Mouse (Mus musculus) lung, postnatal 25 days (tissue): ENCODE measurements around the gene Slc22a23.
A peak's percentile ranks its signal among the peaks of the same experiment; 100 is the strongest.

Experiments used
- DNase-seq: peaks from one replicate; pipeline ENCODE4 v3.0.0; 2022; ENCODE audit warnings: low spot score

Slc22a23 gene

DNA sequence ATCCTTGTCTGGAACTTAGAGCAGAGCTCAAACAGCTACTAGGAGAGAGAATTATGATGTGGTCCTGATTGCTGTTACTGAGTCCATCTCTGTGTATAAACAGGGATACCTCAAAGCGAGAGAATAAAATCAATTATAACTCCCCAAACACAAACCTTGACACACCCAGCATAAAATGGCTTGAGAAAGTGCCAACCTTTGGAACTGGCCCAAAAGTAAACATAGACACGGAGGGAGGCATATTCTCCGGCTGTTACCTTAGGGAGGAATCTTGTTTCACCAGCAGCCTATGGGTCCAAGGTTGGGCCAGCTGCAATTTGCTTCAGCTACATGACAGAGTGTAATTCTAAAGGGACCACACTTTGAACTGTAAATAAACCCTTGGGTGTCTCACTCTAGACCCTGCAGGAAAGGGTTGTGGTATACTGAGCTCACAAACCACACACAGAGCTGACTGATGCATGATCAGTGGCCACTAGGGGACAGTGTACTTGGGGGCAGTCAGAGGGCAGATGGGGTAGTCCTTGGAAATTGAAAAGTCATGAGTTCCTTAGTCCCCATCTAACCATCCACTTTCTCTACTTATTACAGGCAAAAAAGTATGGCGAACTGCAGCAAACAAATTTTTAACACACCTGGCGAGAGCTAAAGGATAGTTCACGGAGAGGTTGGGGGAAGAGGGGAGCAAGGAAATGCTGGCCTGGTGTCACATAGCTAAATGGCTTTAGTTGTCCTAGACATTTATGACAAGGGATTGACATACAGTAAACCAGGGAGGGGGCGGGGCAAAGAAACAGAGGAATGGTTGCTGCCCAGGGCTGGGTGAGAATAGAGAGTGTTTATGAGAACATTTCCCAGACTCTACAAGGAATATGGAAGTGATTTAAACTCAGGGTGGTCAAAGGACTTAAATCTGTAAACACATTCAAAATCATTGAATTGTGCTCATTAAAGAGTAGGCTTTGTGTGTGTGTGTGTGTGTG lies 45.3 kb downstream of the Slc22a23 start:
- DNase-seq, result no peak

DNA sequence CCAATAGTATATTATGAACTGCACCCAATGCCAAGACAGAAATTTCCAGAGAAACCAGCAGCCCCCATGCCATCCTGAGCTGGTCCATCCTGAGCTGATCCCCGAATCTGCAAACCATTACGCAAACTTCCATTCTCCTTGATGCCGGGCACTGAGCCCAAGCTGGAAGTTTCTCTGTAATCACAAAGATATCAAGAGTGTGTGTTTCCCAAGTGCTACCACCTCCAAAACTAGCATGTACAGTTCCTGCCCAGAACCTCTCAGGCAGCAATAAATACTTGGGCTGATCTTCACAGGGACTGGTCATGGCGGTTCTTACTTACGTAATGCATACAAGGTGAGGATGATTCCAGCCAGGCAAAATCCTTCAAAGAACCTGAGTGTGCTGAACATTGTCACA lies 46.3 kb downstream of the Slc22a23 start:
- peak; percentile 82 for DNase-seq

DNA sequence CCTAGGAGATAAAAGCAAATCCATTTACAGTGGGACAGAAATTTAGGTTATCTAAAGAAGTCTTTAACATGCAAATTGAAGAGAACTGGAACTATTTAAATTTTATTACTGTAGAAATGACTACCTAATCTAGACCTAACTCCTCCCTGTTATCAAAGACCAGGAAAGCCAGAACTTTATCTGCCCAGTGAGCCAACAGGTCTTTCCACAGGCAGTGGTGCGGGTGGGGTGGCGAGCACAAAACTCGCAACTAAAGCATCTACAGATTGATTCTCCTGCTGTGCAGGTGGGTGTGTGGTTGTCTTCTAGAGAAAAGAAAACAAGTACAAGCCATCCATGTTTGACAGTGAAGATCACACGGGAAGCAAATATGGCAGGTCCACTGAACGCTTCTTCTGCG lies 46.9 kb downstream of the Slc22a23 start:
- DNase-seq, result no peak

DNA sequence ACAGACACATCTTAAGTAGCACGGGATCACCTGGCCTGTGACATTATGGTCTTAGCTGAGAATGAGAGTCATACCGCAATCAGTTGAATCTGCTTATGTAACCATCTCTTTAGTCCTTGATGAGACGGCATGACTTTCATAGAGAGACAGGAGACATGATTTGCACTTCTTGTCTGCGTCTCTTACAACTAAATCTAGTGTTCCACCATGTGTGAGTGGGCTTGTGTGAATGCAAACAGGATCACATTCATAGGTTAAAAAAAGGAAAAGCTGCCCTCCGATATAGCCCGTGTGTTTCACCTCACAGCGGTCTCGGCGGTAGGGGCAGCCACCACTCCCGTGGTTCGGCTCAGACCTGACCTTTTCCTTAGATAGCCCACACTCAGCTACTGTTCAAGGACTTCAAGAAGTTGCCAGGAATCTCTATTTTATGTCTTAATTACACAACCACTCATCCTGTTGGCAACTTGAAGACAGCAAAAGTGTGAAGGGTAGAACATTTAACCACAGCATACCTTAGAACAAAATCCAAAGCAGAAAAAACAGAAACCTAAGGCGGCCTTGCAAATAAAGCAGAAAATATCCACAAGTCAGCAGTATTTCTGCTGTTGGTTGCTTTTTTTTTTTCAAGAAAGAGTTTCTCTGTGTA lies 49.1 kb downstream of the Slc22a23 start:
- no peak for DNase-seq

DNA sequence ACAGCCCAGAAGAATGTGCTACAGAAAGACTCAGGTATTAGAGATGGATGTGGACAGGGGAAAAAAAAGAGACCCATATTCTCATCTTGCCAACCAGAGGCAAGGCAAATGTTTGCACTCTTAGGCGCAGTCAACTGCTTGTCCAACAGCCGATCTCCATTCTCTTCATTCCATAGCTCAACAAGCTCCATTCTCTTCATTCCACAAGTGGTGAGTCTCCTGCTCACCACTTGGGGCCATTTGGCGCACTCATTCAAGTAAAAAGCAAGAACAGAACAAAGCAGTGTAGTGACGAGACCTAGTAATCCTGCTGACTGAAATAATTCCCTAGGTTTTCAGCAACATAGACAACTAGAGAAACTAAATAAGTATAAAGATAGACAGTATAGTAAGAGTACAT lies 50.8 kb downstream of the Slc22a23 start:
- peak; percentile 74 for DNase-seq

DNA sequence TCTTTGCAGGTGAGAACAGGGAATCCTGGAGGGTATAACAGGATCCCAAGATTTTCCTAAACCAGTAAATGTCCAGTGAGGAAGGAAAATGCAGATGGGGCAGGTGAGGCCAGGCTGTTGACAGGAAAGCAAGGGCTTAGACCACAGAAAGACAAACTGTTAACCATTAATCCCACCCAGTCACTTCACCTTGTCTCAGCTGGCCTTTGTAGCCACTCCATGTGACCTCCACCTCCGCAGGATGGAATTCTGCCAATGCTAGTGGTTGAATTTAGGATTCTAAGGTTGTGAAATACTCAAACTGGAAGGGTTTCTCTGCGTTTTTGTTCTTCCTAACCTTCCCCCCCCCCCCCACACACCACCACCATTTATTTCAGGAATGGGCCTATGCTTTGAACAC lies 52.9 kb downstream of the Slc22a23 start:
- DNase-seq, result peak; percentile 66

DNA sequence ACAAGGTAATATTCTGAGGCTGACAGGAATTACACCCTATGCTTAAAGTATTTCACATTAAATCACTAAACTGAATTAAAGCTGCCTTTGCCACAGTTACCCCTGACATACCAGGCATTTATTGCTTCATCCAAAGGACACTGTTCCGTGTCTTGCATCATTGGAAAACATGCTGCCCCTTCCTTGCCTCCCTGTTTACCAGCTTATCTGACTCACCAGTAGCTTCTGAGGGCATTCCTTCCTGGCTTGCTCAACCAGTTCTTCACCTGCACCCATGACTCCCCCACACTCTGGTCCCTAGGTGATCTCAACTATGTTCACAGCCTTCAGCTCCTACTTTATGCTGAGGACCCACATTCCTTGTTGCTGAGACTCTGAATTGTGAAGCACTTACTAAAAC lies 54.6 kb downstream of the Slc22a23 start:
- peak; percentile 57 for DNase-seq

DNA sequence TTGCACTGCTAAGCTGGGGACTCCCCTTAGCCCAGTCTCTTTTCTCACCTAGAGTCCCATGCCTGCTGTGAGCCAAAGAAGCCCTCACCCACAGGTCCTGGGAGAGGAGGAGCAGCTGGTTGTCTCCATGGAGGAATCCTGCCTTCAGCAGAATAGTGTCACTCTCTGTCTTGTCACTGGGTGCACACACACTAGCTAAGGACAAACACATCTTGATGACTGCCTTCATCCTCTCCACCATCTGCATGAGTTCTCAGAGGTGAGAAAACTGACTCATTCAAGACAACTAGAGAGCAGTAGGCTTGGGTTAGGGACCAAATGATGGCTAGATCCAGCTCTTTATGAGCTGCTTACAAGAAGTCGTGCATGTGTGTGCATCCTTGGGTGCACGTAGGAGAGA lies 55.4 kb downstream of the Slc22a23 start:
- no peak for DNase-seq

DNA sequence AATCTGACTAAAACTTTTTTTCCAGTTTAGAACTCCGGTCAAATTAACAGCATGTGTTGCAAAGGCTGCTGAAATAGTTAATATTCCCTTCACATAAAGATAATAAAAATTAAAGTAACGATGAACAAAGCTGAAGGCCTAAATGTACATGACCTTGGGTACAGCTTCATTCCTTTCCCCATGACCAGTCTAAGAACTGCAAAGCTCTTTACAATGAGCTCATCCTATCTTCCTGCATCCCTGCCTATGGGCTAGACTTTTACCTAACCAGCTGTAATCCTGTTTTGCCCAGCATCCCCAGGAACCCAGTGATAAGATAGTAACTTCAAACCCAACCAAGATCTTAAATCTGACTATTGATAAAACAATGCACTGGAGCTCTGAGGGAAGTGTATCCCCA lies 56.9 kb downstream of the Slc22a23 start:
- no peak for DNase-seq

DNA sequence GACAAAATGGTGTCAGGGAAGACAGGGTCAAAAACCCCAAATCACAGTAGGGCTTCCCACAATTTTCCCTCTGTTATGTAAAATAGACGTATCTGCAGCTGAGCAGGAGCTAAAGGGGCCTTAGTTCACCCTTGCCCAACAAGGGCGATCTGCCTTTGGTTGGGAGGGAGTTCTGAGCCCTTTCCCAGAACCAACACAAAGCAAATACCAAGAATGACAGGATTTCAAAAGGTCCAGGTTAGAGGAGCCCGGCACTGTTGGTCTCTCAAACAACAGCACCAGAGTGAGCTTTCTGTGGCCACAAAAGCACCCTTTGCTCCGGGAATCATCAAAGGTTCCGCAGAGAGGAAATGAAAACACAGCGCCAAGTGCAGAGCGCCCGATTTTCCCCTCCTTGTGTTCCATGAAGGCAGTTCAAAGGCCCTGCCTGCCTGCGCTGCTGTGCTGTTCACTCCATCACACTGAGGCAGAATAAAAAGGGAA lies 57.3 kb downstream of the Slc22a23 start:
- DNase-seq, result no peak

DNA sequence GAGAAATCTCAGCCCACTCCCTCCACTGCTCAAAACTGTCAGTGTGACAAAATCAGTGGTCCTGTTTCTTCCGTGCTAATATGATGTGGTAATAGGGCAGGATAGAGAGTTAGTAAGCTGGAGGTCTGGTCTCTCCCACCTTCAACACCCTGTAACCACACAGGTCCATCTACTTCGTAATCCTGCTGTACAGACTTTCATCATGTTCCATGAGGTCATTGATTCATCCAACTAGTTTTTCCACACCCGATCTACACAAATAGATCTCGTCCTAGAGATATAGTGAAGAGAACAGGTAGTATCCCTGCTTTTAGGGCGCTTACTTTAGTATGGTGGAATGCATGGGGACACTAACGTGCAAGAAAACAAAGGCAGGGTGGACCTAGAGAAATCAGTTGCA lies 63.6 kb downstream of the Slc22a23 start:
- DNase-seq, result no peak

DNA sequence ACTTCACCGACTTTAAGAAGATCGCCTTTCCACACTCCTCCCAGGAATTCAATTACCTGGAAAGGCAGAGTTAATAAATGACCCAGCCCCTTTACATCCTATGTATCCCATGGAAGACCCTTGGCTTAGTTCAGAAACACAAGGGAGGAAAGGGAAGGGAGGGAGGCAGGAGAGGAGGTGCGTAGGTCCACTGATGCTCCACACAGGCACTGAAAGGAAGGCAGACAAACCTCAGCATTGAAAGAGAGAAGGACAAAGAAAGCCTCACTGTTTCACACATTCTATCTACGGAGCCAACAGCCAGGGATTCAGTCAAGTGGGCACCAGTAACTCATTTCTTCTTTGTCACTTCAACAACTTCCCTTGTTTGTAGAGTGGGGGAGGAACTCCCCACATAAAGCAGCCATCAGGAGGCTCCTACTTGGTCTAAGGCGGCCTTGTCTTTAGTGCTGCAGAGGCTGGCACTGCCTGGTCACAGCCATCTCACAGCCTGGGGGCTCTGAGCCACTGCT lies 66.2 kb downstream of the Slc22a23 start:
- no peak for DNase-seq

DNA sequence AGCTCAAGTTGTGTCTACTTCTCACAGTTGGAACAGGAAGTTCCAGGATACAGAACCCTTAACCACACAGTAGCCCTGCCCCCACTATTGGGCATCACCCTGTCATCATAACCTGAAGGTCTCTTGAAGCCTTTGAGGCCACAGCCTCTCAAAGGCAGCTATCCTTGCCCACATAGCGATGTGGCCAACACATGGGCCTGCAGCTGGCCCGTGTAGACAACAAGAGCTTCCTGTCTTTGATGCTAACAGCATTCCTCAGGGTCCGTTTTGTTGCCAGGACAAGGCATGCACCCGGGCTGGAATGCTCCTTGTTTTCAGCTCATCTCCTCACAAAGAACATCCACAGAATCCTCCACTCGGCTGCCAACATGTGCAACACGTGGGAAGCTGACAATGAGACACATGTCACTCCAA lies 66.7 kb downstream of the Slc22a23 start:
- DNase-seq, result no peak

DNA sequence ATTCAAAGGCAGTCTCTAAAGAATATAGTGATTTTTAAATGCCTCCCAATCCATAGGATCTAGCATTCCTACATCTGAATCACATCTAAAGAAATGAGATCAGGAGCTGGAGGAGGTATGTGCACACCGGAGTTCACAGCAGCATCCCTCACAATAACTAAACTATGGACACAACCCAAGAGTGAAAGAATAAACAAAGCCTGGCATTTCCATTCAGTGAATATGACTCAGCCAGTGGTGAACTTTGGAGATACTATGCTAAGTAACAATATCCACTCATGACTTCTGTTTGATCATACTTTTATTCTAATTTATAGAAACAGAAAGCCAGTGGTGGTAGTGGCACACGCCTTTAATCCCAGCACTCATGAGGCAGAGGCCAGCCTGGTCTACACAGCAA lies 67.4 kb downstream of the Slc22a23 start:
- DNase-seq, result no peak

DNA sequence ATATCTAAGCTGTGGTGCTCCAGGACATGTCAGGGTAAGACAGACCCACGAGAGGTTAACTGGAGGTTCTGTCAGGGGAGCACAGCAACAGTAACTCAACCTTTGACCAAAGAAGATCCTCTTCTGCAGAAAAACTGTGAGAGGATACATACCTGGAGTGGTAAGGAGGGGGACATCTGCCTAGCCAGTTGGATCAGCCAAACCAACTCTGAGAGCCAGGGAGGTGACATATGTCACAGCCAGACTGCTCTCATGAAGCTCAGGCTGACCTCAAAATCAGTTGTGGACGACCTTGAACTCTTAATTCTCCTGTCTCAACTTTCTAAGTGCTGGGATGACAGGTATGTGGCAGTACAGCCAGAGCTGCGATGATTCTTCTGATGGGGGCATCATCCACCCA lies 68.0 kb downstream of the Slc22a23 start:
- DNase-seq, result no peak

DNA sequence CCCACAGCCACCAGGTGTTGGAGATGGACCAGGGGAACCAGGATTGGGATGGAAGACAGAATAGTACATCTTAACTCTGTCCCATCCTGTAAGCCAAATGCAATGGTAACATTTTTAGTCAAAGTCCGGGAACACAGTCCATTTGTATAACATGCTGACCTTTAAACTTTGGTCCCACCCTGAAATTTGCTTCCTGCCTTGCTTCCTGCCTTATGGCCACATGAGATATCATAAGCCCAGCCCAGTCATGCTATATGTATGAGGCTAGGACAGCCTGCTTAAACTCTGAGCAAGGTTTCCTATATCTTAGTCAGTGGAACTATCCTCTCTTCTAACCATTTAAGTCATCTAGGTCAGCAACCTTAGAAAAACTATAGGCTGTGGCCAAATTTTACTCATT lies 70.1 kb downstream of the Slc22a23 start:
- DNase-seq, result no peak

DNA sequence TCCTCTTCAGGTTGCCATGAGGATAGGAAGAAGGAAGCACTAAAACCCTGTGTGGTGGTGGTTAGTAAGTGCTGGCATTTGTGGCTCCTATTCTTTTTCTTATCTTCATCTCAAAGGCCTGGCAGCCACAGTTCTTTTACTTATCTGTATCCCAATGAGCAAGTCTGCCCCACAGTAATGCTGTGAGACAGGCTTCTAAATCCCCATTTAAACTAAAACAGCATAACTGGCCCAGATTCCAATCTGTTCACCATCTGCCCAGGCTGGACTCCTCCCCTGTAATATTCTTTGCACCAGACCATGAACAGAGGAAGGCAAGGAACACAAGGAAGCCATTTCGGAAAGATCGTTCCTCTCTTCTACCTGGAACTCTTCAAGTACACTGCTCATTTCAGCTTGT lies 70.6 kb downstream of the Slc22a23 start:
- no peak for DNase-seq

DNA sequence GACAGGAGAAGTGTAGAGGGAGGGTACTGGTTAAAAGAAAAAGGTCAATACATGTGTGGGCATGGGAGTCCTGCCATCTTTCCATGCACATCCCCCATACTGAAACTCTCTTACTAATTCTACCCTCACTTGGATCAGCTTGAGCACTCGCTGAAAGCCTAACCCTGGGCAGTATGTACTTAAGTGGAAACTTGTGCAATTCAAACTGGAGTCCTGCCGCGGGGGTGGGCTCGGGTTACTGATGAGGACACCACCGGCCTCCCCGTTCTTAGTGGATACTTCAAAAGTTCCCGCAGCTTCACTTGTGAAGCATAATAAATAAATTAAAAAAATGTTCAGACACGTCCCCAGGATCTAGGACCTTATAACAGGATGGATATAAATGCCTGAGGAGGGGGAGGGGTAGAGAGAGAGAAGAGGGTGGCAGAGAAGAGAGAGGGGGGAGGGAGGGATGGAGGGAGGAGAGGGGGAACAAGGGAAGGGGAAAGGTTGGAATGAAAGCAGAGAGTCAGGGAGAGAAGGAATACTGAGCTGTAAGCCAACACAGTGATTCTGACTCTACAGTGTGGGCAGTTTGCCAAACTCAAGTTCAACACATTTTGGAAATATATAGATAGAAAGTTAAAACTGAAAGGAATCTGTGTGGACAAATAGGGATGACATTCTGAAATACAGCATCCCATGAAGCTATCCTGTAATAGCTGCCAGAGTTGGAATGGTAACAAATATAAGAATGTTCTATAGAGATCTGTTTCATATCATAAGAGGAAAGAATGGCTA lies 72.5 kb downstream of the Slc22a23 start:
- peak; percentile 79 for DNase-seq

DNA sequence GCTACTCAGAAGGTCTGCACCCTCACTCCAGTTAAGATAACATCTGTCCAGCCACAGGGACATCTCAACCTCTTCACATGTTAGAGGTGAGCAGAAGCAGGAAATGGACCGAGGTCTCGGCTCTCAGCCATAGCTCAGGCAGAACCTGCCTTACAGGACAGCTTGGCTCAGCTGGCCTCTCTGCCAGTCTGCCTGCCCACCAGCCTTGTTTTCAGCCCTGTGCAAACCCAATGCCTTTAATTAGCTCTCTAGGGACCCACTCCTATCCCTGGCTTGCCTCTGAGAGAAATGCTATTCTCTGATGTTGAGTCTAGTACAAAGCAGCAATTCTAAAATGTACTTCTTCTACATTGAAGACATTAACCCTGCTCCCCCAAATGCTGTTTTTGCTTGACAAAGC lies 73.3 kb downstream of the Slc22a23 start:
- DNase-seq, result no peak

DNA sequence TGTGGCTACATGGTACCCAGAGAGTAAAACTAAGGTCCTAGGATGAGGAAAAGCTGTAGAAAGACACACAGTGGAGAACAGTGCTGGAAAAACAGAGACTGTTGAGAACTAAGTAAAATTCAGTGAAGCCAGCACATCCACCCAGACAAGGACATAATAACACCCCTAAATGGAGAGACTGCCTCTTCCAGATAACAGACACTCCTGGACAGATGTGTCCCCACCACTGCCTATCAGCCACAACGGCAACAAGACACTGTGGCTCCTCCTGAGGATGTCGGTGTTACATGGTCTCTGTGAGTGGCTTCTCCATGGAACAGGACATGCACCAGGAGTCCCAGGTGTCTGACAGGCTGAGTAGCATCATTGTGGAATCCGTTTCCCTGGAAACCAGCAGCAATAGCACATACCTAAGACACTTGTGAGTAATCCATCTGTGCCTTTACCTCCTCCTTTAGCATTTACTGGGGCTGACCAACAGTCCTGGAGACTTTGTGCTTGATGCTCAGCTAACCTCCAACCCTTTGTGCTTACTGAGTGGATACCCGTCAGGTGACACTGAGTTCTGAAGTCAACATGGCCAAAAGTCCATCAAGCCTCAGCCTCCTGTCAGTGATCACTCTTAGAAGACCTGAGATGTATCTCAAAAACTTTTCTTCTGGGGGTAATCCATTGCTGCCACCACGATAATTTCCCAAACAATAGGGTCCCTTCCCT lies 73.9 kb downstream of the Slc22a23 start:
- DNase-seq, result no peak

DNA sequence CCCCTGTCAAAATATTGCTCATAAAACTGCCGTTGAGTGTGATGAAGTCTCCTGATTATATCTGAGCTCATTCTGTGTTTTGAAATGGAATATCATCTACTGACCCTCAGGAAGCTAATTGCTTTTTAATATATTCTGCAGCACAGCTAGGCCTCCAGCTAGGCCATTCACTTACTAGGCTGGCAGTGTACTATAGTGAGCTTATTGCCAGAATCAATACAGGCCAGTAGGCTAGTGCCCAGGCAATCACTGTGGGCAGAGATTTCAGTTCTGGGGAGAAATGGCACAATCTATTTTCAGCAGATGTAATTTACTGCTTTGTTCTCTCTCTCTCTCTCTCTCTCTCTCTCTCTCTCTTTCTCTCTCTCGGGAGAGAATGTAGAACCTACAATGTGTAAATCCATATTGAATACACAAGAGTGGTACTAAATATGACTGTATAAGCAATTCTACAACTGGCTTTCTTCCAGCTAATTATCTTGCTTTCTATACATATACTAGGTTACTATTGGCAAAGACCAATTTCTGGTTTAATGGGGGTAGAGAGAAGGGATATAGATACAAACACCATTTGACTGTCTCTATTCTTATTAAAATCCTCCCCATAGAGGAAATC lies 75.5 kb downstream of the Slc22a23 start:
- DNase-seq, result no peak
